Mouse (Mus musculus) retina, embryonic 14.5 days (tissue): ENCODE data around the gene Vps53.

Experiments
- DNase-seq: peaks from one replicate; pipeline ENCODE4 v3.0.0-alpha.2; 2015; ENCODE audit warnings: low spot score

The Vps53 gene

DNA sequence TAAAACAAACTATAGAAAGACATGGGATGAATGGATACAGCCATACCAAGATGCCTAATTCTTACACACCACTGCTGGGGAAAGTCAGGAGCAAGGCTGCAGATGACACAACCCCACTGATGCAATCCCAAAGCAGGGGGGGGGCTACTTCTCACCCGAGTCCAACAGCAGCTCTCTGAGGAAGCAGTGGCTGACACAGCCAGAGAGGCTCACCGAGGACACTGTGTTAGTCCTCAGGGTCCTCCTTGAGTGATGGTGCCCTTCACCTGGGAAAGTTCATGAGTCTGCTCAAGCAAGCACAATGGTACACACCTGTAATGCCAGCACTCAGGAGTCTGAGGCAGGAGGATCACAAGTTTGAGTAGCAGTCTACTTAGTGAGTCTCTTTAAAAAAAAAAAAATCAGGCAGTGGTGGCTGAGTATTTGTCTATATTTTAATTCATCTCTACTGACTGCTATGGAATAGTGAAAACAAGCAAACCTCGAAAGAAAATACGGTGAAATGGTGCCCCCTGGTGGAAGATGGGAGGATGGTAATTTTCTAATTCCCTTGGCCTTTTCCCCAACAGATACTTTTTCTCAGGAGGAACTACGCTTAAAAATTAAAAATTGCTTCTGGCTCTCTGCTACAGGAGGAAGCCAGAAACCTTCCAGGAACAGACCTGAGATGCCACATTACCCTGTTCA is 12.2 kb downstream of the Vps53 start:
- peak; percentile 90 for DNase-seq

GRCm38 (mm10) chr11:76166657-76167056 is 12.8 kb downstream of the Vps53 start:
- DNase-seq = no peak

- DNase-seq = no peak
Observed at GRCm38 (mm10) chr11:76160251-76160650, 19.2 kb downstream of the Vps53 start.

DNA sequence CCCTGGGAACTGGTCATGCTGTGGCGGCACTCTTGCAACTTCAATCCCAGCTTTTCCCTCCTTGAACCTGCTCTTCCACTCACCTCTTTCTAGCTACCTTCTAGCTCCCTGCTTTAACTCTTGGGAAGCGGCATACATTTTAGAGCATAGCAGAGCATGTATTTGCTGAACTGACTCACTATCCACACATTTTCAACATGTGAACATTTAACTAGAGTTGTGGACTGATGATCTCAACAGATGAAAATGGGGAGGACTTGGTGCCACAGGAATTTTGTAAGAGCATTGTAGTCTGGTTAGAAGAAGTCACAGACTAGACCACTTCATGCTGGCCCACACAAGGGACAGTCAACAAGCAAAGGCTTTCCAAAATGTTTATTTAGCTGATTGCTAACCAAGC is 21.1 kb downstream of the Vps53 start:
- DNase-seq = no peak

GRCm38 (mm10) chr11:76154861-76155260 is 24.6 kb downstream of the Vps53 start:
- no peak for DNase-seq

GRCm38 (mm10) chr11:76154200-76154599 is 25.2 kb downstream of the Vps53 start:
- no peak for DNase-seq

DNA sequence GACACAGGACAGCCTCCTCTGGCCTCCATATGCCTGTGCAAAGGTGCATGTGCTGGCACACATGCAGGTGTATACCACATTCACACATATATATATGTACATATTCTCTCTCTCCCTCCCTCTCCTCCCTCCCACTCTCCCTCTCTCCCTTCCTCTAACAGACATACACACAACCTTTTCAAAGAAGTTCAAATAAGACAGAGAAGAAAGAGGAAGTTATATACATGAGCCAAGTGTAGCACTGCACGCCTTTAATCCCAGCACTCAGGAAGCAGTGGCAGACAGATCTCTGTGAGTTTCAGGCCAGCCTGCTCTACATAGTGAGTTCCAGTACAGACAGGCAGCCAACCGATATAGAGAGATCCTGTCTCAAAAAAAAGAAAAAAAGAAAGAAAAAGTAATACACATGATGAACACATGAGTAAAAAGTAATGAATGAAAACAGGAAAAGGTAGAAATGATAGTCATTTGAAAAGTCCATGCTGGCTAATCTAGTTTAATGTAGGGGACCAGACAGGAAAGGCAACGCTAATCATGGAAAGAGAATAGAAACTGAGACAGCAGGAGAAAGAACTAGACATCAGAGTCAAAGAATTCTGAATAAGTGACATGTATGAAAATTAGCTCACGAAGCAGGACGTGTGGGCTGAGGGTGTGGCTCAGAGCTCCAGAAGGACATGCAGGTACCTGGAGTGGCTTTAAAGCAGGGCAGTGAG is 26.1 kb downstream of the Vps53 start:
- no peak for DNase-seq

DNA sequence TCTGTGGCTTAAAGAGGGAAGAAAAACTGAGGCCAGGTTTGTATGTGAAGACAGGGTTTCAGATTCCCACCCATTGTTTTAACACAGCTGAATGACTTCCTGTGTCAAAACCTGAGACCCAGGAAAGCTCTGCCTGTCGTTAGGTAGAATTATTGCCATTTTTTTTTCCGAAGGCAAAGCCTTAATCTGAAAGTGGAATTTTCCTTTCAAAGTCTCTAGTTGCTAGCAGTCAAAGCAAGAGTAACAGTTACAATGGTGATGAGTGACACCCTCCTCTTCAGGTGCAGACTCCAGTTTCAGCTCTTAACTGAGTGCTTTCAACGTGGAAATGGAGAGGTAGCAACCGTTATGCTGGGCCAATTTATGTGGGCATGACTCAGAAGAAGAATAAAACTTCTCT is 28.5 kb downstream of the Vps53 start:
- no peak for DNase-seq

DNA sequence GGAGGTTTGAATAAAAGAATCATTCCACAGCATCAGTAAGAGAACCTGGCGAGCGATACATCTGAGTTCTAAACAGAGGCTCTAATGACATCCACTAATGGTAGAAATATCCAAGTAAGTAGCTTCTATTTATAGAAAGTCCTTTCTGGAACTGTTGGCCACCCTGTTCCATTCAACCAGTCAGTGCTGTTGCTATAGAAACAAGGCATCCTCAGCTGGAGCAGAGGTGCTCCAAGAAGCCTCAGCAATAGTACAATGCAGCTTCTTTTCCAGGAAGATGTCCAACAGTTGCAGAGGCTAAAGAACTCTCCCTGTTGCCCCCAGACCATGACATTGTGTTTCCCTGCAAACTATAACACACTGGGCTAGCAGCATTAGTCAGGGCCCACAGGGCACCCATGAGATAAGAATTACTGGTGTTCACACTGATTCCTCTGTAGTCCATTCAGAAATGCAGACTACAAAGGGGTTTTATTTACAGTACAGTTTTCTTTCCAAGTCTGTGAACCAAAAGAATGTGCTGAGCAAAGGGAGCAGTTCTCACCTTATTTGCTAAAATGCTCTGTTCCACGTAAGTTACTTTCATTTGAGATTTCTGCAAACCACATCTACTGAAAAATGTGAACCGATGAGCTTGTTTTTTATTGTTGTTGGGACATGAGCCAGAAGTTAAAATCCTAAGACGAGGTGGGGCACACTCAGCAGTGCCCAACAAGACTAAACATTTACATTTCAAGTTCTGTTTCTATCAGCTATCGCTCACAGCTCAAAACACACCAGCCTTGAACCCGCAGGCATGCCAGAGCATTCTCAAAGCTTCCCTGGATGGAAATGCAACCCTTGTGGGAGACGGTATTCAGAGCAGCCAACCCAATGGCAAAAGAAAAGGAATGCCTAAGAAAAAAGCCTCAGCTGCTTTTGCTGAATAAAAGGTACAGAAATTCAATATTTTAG is 31.1 kb downstream of the Vps53 start:
- DNase-seq = peak; percentile 3

DNA sequence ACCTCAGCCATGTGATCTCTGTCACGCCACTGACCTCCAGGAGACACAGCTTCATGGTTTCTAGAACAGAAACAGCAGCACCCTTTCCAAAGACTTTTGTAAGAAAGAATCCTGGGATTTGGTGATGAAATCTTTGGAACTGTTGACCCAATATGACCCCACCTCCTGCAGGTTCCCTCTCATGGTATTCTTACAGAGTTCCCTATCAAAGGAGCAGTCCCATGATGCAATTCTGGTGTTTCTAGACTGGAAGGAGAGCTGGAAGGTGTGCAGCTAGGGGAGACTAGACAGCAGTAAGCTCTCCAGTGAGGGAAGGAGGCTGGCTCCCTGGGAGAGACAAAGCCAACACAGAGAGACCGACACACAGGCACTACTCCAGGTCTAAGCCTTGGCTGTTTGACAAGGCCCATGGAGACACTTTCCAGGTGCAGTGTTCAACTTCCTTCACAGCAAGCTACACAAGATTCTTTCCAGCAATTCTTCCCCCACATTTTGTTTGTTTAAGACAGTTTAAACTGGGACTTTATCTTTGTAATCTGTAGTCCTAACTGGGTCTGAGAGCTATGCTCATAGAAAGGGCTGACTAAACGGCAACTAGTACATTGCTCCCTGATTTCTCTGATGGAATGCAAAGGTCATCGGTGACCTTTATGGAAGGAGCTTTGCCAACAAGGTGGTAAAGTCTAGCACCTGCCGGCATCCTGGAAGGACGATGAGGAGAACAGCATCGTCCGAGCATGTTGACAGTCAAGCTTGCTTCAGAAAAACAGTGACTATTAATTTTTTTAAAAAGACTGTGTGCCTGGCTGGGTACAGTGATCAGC is 33.0 kb downstream of the Vps53 start:
- DNase-seq = no peak

GRCm38 (mm10) chr11:76145169-76145568 is 34.3 kb downstream of the Vps53 start:
- no peak for DNase-seq

- DNase-seq = no peak
Observed at GRCm38 (mm10) chr11:76144386-76144785, 35.1 kb downstream of the Vps53 start.

GRCm38 (mm10) chr11:76137996-76138395 is 41.5 kb downstream of the Vps53 start:
- DNase-seq = no peak

DNA sequence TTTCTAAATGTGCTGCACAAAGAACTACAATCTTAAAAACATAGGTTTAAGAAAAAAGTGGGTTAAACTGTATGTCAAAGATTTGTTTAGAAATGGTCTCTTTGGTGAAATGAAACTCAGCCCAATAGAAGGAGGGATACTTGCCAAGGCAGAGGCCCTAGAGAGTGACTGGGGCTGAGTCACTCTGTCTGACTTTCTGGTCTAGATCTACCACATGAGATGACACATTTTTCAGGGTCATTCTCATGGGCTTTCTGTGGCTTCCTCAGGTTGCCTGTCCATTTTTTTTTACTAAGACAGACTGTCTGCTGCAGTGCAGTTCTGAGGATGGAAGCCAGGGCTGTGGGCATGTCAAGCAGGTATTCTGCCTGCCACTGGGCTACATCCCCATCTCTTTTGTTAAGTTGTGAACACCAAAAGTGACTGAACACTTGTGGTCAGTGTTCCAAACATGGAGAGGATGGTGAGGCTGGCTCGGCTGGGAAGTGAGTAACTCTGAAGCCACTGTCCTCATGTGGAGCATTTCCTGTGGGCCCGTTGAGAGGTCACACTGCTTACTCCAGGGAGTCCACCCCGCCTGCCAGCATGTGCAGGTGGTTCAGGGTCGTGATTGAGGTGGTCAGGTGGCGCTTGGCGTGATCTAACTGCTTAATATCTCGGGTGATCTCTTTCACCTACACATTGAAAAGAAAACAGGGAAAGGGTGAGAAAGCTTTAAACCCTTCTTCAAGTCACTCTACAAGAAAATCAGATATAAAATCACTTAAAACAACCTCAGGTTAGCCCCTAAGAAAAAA is 43.6 kb downstream of the Vps53 start:
- DNase-seq = no peak

DNA sequence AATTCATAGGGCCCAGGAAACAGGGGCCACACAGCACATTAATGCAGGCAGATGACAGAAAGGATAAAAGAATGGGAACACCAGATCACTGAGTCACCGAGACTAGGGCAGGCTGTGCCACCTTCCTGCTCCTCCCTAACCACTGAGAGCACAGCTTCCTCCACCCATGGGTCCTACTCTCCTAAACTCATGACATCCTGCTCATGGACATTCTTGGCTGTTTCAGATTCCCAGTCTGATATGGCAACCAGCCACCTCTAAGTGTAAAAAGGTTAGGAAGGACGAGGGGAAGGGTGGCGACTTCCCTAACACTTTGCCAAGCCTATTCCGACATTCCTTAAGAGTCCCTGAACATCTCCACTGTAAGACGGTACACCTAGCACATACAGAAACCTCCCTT is 48.6 kb downstream of the Vps53 start:
- DNase-seq = no peak

DNA sequence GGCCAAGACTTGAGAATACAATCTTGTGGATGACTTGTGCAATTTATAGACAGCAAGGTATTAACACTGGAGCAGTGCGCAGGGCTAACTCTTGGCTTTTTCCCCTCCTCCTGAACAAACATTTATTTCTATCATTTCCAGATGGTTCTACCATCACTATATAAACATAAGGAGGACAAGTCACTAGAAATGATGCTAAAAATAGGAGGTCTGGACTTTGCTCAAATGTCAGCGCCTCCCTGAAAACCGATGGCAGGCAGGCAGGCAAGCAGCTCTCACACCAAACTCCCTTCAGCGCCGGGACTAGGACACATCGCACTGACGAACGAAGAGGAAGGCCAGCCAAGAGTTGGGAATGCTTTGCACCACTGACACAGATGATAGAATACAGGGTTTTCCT is 54.1 kb downstream of the Vps53 start:
- DNase-seq = no peak

DNA sequence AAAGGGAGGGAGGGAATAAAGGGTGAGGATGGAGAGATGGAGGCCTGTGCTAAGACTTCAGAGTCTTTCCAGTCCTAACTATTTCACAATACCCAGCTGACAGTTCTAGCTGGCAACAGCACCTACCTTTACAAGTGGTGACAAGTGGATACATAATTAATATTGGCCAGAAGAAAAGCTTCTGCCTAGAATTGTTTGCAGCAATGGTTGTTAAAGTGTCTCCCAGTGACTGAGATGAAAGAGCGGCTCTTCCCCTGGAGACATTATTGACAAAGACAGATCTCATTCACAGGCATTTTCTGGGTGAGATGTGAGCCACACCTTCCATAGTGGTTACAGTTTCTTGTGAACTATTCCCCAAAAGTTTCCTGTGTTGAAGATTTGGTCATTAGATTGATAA is 55.9 kb downstream of the Vps53 start:
- DNase-seq = no peak

DNA sequence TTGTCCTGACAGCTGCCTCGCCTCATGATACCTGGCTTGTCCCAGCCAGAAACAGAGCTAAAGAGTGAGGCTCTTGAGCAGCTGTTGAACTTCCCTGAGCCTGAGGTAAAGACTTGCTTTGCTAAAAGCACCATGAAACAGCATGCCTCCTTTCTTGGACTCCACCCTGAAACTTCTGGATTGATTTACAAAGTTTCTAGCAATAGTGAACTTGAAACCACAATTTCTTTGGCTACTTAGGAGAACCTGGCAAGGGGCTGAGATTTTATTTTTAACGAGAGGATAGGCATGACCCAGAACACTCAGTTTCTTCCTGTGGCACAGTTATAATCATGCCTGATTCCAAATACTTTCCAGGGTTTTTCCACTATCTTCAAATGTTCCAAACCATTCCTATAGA is 56.9 kb downstream of the Vps53 start:
- DNase-seq = no peak

GRCm38 (mm10) chr11:76121086-76121485 is 58.4 kb downstream of the Vps53 start:
- no peak for DNase-seq

- no peak for DNase-seq
Observed at GRCm38 (mm10) chr11:76120407-76120901, 59.0 kb downstream of the Vps53 start.

- no peak for DNase-seq
Observed at GRCm38 (mm10) chr11:76110416-76110815, 69.0 kb downstream of the Vps53 start.
